Mouse (Mus musculus) MEL (cell line): ENCODE measurements around the gene Gpc3. TPM values are rescaled to one million over a fixed set of nuclear protein-coding genes. Genes with fewer than 3 reads are reported as not detected.

Experiments used
- DNase-seq: peaks from one replicate; pipeline ENCODE4 v3.0.0; 2011; ENCODE audit warnings: low read depth, low spot score
- H3K27ac ChIP-seq: 2 replicates; pipeline ENCODE4 v1.5.1; 2012; ENCODE audit warnings: low read depth, mild to moderate bottlenecking, control low read depth, low read length, moderate library complexity; ENCODE audit not compliant: control insufficient read depth
- H3K27me3 ChIP-seq, 2 experiments: fragments of 150-350 bp in 1 of 2; sonication (generic) in 1 of 2; 2 replicates each; pipeline ENCODE4 v1.6.1; 2012; ENCODE audit warnings: low read length in 2 of 2, mild to moderate bottlenecking in 2 of 2, improper control_type of control experiment in 1 of 2, moderate library complexity in 1 of 2; ENCODE audit not compliant: insufficient read depth in 2 of 2, control insufficient read depth in 1 of 2
- H3K36me3 ChIP-seq, 2 experiments: 2 replicates each; pipeline ENCODE4 v1.6.1; 2012 to 2014; ENCODE audit warnings: low read length in 2 of 2, improper control_type of control experiment in 1 of 2, inconsistent platforms in 1 of 2, mild to moderate bottlenecking in 1 of 2; ENCODE audit not compliant: insufficient read depth in 2 of 2, control insufficient read depth in 1 of 2
- H3K4me1 ChIP-seq, 2 experiments: fragments of 150-350 bp in 1 of 2; sonication (generic) in 1 of 2; 2 replicates each; pipeline ENCODE4 v1.6.1; 2012; ENCODE audit warnings: low read length in 2 of 2, improper control_type of control experiment in 1 of 2, mild to moderate bottlenecking in 1 of 2; ENCODE audit not compliant: insufficient read depth in 2 of 2, control insufficient read depth in 1 of 2
- H3K4me3 ChIP-seq, 2 experiments: fragments of 150-350 bp in 1 of 2; sonication (generic) in 1 of 2; 2 replicates each; pipeline ENCODE4 v1.5.1; 2012; ENCODE audit warnings: low read depth in 2 of 2, low read length in 2 of 2, mild to moderate bottlenecking in 2 of 2, moderate library complexity in 2 of 2, control low read depth in 1 of 2, improper control_type of control experiment in 1 of 2; ENCODE audit not compliant: control insufficient read depth in 1 of 2, insufficient read depth in 1 of 2
- H3K79me2 ChIP-seq: 2 replicates; pipeline ENCODE4 v1.6.1; 2012; ENCODE audit warnings: mild to moderate bottlenecking, low read length, moderate library complexity; ENCODE audit not compliant: control insufficient read depth, poor library complexity, insufficient read depth
- H3K9ac ChIP-seq: 2 replicates; pipeline ENCODE4 v1.6.1; 2012; ENCODE audit warnings: low read depth, mild to moderate bottlenecking, control low read depth, low read length, moderate library complexity; ENCODE audit not compliant: control insufficient read depth, poor library complexity, severe bottlenecking
- H3K9me3 ChIP-seq: fragments of 150-350 bp; sonication (generic); replicated peaks from 2 replicates; pipeline ENCODE4 v1.6.1; 2012; ENCODE audit warnings: mild to moderate bottlenecking, low read length, improper control_type of control experiment, moderate library complexity; ENCODE audit not compliant: insufficient read depth
- CHD1 ChIP-seq: IDR thresholded peaks from 2 replicates; pipeline ENCODE4 v1.6.1; 2012; ENCODE audit warnings: low read depth, mild to moderate bottlenecking, inconsistent platforms, low read length, improper control_type of control experiment
- EP300 ChIP-seq, 2 experiments: IDR thresholded peaks; 2 replicates each; pipeline ENCODE4 v1.6.1; 2011; ENCODE audit warnings: improper control_type of control experiment in 2 of 2, low read length in 2 of 2, low read depth in 1 of 2, mild to moderate bottlenecking in 1 of 2
- GABPA ChIP-seq: IDR thresholded peaks from 2 replicates; pipeline ENCODE4 v1.6.1; 2012; ENCODE audit warnings: low read depth, mild to moderate bottlenecking, inconsistent platforms, low read length, improper control_type of control experiment, moderate library complexity
- GATA1 ChIP-seq: IDR thresholded peaks from 2 replicates; pipeline ENCODE4 v1.6.1; 2011; ENCODE audit warnings: low read depth, low read length, improper control_type of control experiment
- HCFC1 ChIP-seq: IDR thresholded peaks from 2 replicates; pipeline ENCODE4 v1.6.1; 2012; ENCODE audit warnings: low read depth, mild to moderate bottlenecking, inconsistent platforms, low read length, improper control_type of control experiment, moderate library complexity
- MAX ChIP-seq: IDR thresholded peaks from 2 replicates; pipeline ENCODE4 v1.6.1; 2011; ENCODE audit warnings: low read length, improper control_type of control experiment
- NRF1 ChIP-seq: IDR thresholded peaks from 2 replicates; pipeline ENCODE4 v1.6.1; 2014; ENCODE audit warnings: low read depth, mild to moderate bottlenecking, inconsistent platforms, low read length, improper control_type of control experiment, moderate library complexity; ENCODE audit not compliant: poor library complexity, insufficient read depth, severe bottlenecking
- POLR2A ChIP-seq, 2 experiments: IDR thresholded peaks; 2 replicates each; pipeline ENCODE4 v1.6.1; 2011 to 2012; ENCODE audit warnings: low read length in 2 of 2, mild to moderate bottlenecking in 2 of 2, control low read depth in 1 of 2, improper control_type of control experiment in 1 of 2, low read depth in 1 of 2, moderate library complexity in 1 of 2; ENCODE audit not compliant: control insufficient read depth in 1 of 2, insufficient read depth in 1 of 2, poor library complexity in 1 of 2
- RCOR1 ChIP-seq: IDR thresholded peaks from 2 replicates; pipeline ENCODE4 v1.6.1; 2012; ENCODE audit warnings: low read depth, mild to moderate bottlenecking, inconsistent platforms, low read length, improper control_type of control experiment
- SIN3A ChIP-seq: IDR thresholded peaks from 2 replicates; pipeline ENCODE4 v1.6.1; 2012; ENCODE audit warnings: low read length, improper control_type of control experiment, inconsistent platforms
- TAL1 ChIP-seq: IDR thresholded peaks from 2 replicates; pipeline ENCODE4 v1.6.1; 2012; ENCODE audit warnings: mild to moderate bottlenecking, inconsistent platforms, low read length, moderate library complexity, mixed read lengths
- TBP ChIP-seq: IDR thresholded peaks from 2 replicates; pipeline ENCODE4 v1.8.0; 2011; ENCODE audit warnings: low read depth, low read length, improper control_type of control experiment
- TCF12 ChIP-seq: IDR thresholded peaks from 2 replicates; pipeline ENCODE4 v1.6.1; 2014; ENCODE audit warnings: low read depth, mild to moderate bottlenecking, inconsistent platforms, low read length, improper control_type of control experiment, moderate library complexity
- UBTF ChIP-seq: IDR thresholded peaks from 2 replicates; pipeline ENCODE4 v1.6.1; 2012; ENCODE audit warnings: low read depth, mild to moderate bottlenecking, inconsistent platforms, low read length, improper control_type of control experiment, moderate library complexity, borderline replicate concordance; ENCODE audit not compliant: insufficient read depth
- USF1 ChIP-seq: IDR thresholded peaks from 2 replicates; pipeline ENCODE4 v1.6.1; 2014; ENCODE audit warnings: low read depth, mild to moderate bottlenecking, inconsistent platforms, low read length, improper control_type of control experiment, moderate library complexity
- USF2 ChIP-seq, 2 experiments: IDR thresholded peaks; 2 replicates each; pipeline ENCODE4 v1.6.1; 2011 to 2012; ENCODE audit warnings: improper control_type of control experiment in 2 of 2, low read length in 2 of 2, borderline replicate concordance in 1 of 2, inconsistent platforms in 1 of 2, low read depth in 1 of 2, mild to moderate bottlenecking in 1 of 2; ENCODE audit not compliant: insufficient read depth in 1 of 2
- ZKSCAN1 ChIP-seq: IDR thresholded peaks from 2 replicates; pipeline ENCODE4 v1.6.1; 2012; ENCODE audit warnings: low read depth, mild to moderate bottlenecking, inconsistent platforms, low read length, improper control_type of control experiment, moderate library complexity
- ZNF384 ChIP-seq: IDR thresholded peaks from 2 replicates; pipeline ENCODE4 v1.6.1; 2012; ENCODE audit warnings: low read depth, mild to moderate bottlenecking, inconsistent platforms, low read length, improper control_type of control experiment
- polyA plus RNA-seq, 2 experiments: library from polyadenylated mRNA; stranded (reverse) in 1 of 2; unstranded in 1 of 2; fragments of >175 nt in 1 of 2; fragments of >200 nt in 1 of 2; gene quantifications; 2 replicates each; pipeline versions ENCODE4 v1.2.1 to v1.2.4; 2012; ENCODE audit warnings: low replicate concordance in 2 of 2, low read depth in 1 of 2; ENCODE audit not compliant: insufficient read length in 2 of 2, insufficient read depth in 1 of 2, missing spikeins in 1 of 2
- total RNA-seq: library from RNA; depleted of rRNA; stranded (reverse); fragments of 300-350 nt; gene quantifications from 2 replicates; pipeline ENCODE4 v1.2.3, GENCODE M21; 2012

The Gpc3 gene
- total and polyA plus RNA-seq, 3 experiments, result not detected

DNA sequence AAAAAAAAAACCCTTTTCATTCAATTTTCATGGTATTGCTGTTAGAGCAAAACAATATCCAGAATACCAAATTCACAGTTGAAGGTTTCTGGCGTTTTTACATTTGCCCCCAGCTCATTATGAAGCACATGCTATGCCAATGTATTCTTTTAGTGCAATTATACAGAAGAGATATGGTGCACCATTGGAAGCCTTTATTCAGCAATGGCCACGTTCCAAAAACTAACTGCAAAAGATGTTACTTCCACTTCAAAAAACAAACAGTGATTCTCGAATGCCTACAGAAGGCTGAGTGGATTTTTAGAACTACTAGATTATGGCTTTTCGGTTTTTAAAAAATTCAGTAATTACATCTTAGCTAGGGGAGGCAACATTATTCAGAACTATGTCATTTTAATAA, 124.3 kb downstream of the Gpc3 start:
- H3K9ac ChIP-seq, result no peak overlapping the region
- no peaks in the 10 kb centered on the region for H3K4me1 ChIP-seq
- no peak overlapping the region for H3K27ac ChIP-seq
- no peak for DNase-seq
- TF ChIP-seq UBTF (no peak), TCF12 (no peak), USF2 (IDR thresholded peaks at IDR 0.05; ENCODE audit: borderline replicate concordance in 1 of 2, insufficient read depth in 1 of 2, low read depth in 1 of 2, low read length in 2 of 2) (no peak), GATA1 (no peak), USF1 (no peak), ZNF384 (no peak), EP300 (IDR thresholded peaks at IDR 0.05; ENCODE audit: low read depth in 1 of 2, low read length in 2 of 2) (no peak), HCFC1 (no peak), NRF1 (no peak), RCOR1 (no peak), MAX (no peak), CHD1 (no peak), TAL1 (no peak), ZKSCAN1 (no peak), POLR2A (IDR thresholded peaks at IDR 0.05; ENCODE audit: control insufficient read depth in 1 of 2, insufficient read depth in 1 of 2, low read depth in 1 of 2, low read length in 2 of 2, poor library complexity in 1 of 2) (no peak), GABPA (no peak)
- H3K9me3 ChIP-seq, result no peaks in the 10 kb centered on the region
- no peaks in the 10 kb centered on the region for H3K27me3 ChIP-seq
- H3K36me3 ChIP-seq, result no peaks in the 10 kb centered on the region
- no peak overlapping the region for H3K4me3 ChIP-seq
- no peaks in the 10 kb centered on the region for H3K79me2 ChIP-seq

DNA sequence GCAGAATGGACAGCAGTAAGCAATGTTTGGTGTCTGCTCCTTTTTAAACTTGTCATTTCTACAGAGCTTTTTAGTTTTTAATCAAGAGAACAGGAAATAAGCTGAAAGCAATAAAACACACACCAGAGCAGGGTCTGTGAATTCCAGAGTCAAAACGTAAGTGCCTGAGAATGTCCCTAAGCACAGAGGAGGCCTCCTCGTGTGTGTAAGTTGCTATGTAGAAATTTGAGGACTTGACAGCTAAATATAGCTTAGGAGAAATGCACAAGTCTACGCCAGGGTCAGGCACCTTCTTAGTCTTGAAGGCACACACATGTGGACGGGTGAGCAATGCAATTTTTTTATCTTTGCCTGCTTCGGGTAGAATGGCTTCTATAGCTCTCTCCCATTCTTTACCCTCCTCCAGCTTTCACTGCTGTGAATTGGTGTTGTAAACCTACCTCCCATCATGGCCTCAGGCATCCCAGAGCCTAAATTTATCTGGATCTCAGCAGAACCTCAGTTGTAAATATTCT, 158.6 kb downstream of the Gpc3 start:
- no peaks in the 10 kb centered on the region for H3K27me3 ChIP-seq

More for the DNA sequence above, 158.6 kb downstream of the Gpc3 start:
- TF ChIP-seq USF2 (IDR thresholded peaks at IDR 0.05; ENCODE audit: borderline replicate concordance in 1 of 2, insufficient read depth in 1 of 2, low read depth in 1 of 2, low read length in 2 of 2) (no peak), SIN3A (no peak), TBP (no peak)
- DNase-seq, result no peak
- no peaks in the 10 kb centered on the region for H3K4me1 ChIP-seq
- H3K27ac ChIP-seq, result no peak overlapping the region
- no peaks in the 10 kb centered on the region for H3K36me3 ChIP-seq
- H3K9me3 ChIP-seq, result no peaks in the 10 kb centered on the region
- H3K4me3 ChIP-seq, result no peak overlapping the region
- no peak overlapping the region for H3K9ac ChIP-seq
- H3K79me2 ChIP-seq, result no peaks in the 10 kb centered on the region
